Comparison of ENCODE assay signal across 24 mouse cellular contexts in the genomic region with DNA sequence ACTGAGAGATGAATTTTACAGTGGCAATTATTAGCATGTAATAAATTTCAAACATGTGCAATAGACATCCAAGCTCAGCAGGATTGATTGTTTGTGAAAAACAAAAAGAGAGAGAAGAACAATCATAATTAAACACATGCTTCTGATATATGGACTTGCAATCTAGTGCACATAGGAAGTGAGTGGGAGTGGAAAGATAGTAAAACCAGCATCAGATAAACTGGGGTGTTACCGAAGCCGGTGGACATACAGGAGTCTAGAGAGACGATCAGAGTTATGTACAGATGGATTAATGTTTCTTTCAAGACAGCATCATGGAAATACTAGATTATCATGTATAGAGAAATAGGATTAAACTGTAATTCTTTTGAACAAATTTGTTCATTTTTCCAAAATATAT.
"Had no signal": no experiment of that assay in that cellular context is flagged by ENCODE, and none has a peak within 500 bp of the region (broad histone marks: within the 10 kb centered on the region; RNA-seq: fewer than 3 reads in every experiment).

No protein-coding gene starts in this region.

- H3K4me1 ChIP-seq: heart, embryonic 10.5 days; heart, embryonic 12.5 days; hindbrain, embryonic 10.5 days; hindbrain, embryonic 12.5 days; kidney, embryonic 15.5 days; limb, embryonic 10.5 days; limb, embryonic 12.5 days had no signal

- H3K27me3 ChIP-seq: heart, embryonic 12.5 days; hindbrain, embryonic 12.5 days; kidney, embryonic 15.5 days; limb, embryonic 12.5 days had no signal

- ATAC-seq: hindbrain, embryonic 16.5 days; intestine, embryonic 16.5 days had no signal

- H3K9ac ChIP-seq: heart, embryonic 12.5 days; hindbrain, embryonic 12.5 days; hindbrain, embryonic 14.5 days; kidney, embryonic 15.5 days; limb, embryonic 12.5 days had no signal

- H3K9me3 ChIP-seq: heart, embryonic 10.5 days; heart, embryonic 12.5 days; hindbrain, embryonic 10.5 days; hindbrain, embryonic 12.5 days; kidney, embryonic 15.5 days; limb, embryonic 10.5 days; limb, embryonic 12.5 days had no signal

- H3K36me3 ChIP-seq: heart, embryonic 10.5 days; heart, embryonic 12.5 days; hindbrain, embryonic 10.5 days; hindbrain, embryonic 12.5 days; kidney, embryonic 15.5 days; limb, embryonic 10.5 days; limb, embryonic 12.5 days had no signal

- H3K27ac ChIP-seq: gastrocnemius, adult 2 months; heart, embryonic 10.5 days; hindbrain, embryonic 10.5 days; hindbrain, embryonic 12.5 days; hindbrain, embryonic 14.5 days; kidney, embryonic 15.5 days; kidney, postnatal 0 days; layer of hippocampus, adult 2 months; left cerebral cortex, adult 2 months; limb, embryonic 10.5 days; limb, embryonic 12.5 days had no signal

- DNase-seq: gastrocnemius, adult 2 months; gastrocnemius, postnatal 10 days; gastrocnemius, postnatal 25 days; heart, adult 18-20 months; heart, postnatal 10 days; heart, postnatal 4 days; kidney, adult 11 months; kidney, adult 2 months; kidney, adult 9 months; kidney, postnatal 14 days; kidney, postnatal 36 days had no signal

- H3K4me2 ChIP-seq: heart, embryonic 12.5 days; hindbrain, embryonic 12.5 days; hindbrain, embryonic 14.5 days; kidney, embryonic 15.5 days; limb, embryonic 12.5 days had no signal

- H3K4me3 ChIP-seq: gastrocnemius, adult 2 months; heart, embryonic 10.5 days; heart, embryonic 12.5 days; hindbrain, embryonic 10.5 days; hindbrain, embryonic 12.5 days; kidney, embryonic 15.5 days; layer of hippocampus, adult 2 months; left cerebral cortex, adult 2 months; limb, embryonic 10.5 days; limb, embryonic 12.5 days had no signal
